Mouse (Mus musculus) spleen, postnatal 10 days (tissue): Measurements from ENCODE around the gene Mrps18a.
A peak's percentile ranks its signal among the peaks of the same experiment; 100 is the strongest.

Experiments
- DNase-seq, 2 experiments: peaks; one replicate each; pipeline ENCODE4 v3.0.0; 2021 to 2022; ENCODE audit warnings: low spot score in 2 of 2

Mrps18a gene

DNA sequence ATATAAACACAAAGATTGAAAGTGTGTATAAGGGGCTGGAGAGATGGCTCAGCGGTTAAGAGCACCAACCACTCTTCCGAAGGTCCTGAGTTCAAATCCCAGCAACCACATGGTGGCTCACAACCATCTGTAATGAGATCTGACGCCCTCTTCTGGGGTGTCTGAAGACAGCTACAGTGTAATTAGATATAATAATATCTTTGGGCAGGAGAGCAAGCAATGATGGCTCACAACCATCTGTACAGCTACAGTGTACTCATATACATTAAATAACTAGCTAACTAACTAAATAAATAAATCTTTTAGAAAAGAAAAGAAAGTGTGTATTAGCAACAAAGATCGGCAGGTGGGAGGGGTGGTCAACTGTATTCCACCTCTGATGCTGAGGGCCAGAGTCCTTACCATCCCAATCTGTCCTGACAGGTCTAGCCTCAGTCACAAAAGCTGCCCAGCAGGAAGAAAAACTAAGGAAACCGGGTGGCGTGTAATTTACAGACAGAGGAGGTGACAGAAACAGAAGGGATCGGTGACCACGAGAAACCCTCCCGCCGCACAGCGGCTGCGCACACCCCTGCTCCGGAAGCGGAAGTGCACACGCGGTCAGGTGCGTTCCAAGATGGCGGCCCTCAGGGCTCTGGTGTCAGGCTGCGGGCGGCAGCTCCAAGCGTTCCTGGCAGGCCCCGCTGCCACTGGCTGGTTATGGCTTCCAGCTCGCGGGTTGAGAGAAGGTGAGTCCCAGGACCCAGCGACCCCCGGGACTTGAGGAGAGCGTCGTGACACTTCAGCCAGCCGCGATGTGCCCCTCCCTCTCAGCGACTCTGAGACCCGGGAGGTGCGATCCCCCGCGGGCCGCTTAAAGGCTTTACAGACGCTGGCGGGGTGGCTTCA lies at the start of gene Mrps18a:
Mrps18a (plus strand) TSS at position 585 of the 888 bp plus-strand sequence.
- DNase-seq: peak; percentile 69 to 87

DNA sequence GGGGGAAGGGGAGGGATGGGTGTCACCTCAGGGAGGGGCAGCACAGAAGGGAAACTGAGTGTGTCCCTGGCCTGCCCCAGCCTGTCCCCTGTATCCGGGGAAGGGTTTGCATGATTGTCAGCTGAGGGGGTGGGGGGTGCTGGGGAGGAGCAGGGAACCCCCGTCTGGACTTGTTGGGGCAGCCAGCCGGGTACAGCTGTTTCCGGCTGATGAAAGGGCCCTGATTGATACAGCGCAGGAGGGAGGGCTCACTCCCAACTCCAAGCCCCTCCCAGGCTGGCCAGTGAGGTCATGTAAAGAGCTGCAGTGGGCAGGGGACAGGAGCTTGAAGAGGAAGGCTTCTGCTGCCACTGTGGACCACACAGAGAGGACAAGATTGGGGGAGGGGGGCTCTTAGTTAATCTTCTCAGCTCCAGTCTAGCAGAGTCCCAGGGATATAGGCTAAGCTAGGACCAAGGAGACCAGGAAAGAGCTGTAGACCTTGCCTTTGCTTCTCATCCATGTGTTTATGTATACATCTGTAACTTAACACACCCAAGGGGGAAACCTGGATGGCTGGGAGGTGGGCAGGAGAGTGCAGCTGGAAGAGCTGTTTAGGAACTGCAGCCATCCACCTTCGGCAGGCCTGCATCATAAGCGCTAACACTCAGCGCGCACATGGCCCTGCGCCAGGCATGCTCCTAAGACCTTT lies 47.4 kb upstream of the Mrps18a start:
- peak in 1 of 2 experiments; percentile 22 for DNase-seq

DNA sequence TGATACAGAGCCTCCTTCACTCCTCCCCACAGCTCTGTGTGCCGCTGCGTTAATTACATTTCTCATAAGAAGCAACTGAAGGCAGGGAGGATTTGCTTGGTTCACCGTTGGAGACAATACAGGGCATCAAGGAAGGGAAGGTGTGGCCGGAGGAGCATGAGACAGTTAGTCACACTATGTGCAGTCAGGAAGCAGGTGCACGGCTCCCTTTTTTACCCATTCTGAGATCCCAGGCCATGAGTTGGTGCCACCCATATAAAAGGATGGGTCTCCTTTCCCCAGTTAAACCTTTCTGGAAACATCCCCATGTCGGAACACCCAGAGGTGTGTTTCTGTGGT lies 46.8 kb upstream of the Mrps18a start:
- no peak for DNase-seq

DNA sequence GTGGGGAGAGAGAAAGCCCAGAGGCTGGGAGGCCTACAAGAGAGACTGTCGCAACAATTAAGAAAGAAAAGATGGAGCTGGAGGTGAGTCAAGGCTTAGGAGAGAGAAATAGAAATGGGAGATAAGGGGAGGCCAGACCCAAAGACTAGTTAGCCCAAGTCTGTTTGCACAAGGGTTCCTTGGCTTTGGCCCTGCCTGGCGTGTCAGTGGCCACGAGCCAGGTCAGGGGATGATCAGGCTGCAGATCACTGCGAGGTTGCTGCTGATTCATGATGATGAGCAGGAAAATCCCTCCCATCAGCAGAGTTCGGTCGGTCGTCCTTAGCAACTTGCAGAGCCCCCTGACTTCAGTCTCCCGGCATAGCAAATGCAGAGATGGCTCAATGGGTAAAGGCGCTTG lies 40.7 kb upstream of the Mrps18a start:
- no peak for DNase-seq

DNA sequence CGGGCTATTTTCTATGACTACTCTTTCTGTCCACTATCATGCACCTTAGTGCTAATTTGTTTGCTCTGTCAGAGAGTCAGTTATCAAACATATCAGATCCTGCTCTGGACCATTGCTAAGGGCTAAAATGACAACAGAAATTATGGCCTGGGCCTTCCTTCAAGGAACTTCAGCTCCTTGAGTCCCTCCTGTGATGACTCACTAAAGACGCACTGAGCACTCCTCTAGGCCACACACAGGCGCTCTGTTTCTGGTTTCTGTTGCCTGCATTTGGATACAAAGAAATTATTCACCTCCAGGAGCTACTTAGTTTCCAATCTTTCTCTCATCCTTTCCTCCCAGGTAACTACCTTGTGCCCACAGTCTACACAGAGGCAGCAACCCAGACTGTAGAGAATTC lies 39.3 kb upstream of the Mrps18a start:
- DNase-seq: no peak

DNA sequence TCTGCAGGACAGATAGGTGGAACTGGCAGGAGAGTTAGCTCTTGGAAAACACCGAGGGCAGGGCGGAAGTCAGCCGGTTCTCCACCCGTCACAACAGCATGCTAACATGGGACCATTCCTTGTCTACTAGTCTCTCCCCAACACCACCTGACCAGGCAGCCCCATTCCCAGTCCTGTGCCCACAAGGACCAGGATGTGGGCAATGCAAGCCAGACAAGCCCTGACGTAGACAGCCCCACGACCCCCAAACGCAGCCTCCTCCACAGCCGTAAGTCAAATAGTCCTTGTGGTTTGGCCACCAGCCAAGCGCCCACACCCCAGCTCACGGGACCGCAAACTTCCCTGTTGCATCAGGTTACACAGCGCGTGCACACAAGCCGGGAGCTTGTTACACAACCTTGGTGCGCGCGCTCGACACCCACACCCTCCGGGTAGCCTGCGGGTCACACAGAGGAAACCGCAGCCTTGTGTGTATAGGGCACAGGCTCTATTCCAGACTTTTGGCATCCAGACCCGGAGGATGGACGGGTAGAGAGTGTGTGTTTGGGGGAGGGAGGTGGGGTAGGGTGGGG lies 37.0 kb upstream of the Mrps18a start:
- DNase-seq: peak; percentile 61 to 84

DNA sequence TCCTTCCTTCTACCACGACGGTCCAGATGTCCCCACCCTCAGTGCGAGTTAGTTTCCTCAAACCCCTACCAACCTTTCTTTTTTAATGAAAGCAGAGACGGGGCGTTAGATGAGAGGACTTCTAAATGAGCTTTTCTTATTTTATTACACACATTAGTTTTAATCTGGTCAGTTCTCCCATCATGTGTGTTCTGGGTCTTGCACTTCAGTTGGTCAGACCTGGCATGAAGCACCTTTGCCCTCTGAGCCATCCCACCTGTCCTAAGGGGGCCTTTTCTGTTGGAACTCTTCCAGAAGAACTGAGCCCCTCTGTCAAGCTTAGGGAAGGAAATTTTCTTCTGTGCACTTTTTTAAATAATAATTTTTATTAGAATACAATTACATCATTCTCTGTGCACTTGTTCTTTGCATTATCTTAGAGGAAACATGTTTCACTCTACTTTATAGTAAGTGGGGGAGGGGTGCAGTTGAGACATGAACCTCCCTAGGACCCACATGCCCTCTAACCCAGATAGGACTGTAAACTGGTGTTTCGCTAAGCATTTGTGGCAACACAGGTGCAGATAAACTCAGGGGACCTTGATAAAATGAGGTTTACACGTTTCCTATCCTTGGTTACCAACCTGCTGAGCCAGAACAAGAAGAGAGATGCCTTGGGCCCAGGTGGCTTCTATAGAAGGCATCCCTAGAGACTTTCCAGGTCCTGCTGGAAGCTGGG lies 36.2 kb upstream of the Mrps18a start:
- no peak for DNase-seq

DNA sequence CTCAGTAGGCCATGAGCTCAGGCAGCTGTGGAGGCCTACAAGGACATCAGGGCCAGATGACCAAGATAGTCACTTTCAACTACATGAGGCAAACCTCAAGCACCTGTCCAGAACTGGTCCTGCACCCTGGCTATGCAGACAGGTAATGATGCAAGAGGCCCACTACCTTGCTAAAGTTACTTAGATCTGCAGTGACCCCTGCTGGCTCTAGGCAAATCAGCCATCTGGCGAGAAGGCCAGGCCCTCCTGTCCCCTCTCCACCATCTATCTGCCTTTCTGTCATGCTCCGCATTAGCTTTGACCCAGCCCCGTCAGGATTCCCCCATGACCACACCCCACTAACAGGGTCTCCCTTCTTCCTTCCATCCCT lies 35.7 kb upstream of the Mrps18a start:
- peak; percentile 38 to 73 for DNase-seq

DNA sequence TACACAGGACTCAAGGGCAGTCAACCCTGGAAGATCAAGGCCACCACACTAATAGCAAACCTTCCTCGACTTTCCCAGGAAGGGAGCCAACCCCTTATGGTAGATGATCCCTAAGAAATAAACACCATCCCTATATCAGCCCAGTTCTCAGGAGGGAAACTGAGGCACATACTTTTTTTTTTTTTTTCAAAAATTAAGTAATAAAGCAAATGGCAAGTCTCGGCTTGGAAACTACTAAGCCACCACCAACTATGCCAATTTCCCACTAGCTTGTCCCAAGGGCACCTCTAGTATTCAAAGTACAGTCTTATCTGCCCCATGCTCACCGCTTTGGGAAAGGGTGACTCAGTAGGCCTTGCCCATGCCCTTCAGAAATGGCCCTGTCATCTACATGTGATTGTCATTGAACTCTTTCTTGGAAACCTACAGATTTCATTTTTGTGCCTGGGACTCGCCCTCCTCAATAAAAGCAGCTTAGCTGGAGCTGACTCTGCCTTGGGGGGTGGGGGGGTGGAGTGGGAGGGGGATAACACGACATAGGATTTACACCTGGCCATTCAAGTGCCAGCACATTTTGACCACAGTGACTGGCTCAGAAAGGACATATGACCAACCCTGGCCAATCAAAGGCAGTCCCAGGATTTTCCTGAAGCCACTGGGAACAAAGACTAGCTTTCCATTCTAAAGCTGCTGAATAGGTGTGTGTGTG lies 35.1 kb upstream of the Mrps18a start:
- DNase-seq: no peak

DNA sequence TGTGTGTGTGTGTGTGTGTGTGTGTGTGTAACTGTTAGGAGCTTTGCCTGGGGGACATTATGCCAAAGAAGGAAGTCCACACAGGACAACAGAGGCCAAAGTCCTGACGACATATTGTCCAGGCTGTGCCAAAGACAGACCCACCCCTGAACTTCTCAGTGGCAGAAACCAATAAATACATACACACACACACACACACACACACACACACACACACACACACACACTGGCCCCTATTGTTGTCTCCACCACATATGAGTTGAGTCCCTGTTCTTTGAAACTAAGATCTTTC lies 34.6 kb upstream of the Mrps18a start:
- DNase-seq: no peak

DNA sequence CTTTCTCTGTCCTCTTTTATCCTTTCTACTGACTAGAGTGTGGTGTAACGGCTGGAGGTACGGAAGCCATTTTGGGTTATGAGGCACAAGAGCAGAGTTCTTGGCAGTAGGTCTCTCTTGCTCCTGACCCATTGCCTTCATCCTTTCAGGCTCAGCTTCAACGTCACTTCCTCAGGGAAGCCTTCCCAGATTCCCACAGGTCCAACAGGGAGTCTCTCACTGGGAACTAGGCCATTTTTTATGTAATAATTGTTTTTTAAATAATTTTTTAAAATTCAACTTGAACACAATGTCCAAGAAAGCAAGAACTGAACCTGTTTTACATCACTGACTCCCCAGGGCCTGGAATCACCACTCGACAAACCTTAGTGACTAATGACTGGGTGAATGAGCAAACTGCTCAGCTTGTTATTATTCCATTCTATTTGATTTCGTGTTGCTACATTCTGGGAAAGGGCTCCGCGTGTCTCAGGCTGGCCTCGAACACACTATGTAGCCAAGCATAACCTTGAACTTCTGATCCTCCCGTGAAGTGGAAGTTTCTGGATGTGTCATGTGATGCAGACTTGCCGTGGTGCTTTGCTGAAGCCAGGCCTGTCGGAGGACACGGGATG lies 32.8 kb upstream of the Mrps18a start:
- no peak for DNase-seq

DNA sequence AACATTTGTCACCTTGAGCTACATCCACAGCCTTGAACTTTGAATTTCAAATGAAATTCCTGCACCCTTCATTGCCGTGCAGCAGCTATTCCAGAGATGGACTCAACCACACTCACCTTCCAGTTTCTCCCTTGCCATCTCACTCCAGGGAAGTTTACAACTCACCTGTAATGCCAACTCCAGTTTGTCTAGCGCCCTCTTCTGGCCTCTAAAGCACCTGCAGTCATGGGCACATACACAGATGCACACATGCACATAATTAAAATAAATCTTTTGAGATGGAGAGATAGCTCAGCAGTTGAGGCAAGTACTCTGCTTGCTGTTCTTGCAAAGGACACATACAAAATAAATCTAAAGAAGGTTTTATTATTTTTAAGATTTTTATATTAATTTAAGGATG lies 31.7 kb upstream of the Mrps18a start:
- DNase-seq: no peak

DNA sequence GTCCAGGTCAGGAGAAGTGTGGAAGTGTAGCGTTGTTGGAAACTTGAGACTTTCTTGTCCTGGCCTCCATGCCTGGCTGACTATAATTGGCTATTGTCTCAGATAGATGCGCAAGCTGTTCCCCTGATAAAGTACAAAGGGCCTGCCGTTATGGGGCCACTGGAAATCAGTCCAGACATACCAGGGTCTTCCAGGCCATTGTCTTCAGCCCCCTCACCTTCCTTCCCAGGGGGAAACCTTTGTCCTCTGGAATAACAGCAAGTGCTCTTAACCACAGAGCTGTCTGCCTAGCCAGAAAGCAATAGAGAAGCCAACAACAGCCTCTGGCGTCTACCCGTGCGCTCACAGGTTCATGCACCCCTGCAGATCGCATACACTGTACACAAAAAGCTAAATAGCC lies 30.4 kb upstream of the Mrps18a start:
- DNase-seq: no peak

DNA sequence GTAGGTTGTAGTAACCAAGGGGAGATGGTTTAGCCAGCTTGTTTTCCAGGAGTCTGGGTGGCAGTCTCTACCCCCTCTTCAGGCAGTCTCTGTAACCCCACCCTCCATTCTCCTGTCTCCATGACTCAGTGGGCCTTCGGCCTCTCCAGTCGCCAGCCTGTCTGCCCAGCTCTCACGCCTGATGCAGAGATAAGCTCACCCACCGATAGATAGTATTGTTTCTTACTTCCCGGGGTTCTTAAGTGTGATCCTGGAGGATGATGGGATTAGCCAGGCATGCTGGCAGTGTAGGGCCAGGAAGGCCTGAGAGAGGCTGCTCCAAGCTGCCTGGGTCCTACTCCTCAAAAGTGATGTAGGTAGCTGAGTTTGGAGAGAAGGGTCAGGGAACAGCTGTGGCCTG lies 29.7 kb upstream of the Mrps18a start:
- DNase-seq: no peak

DNA sequence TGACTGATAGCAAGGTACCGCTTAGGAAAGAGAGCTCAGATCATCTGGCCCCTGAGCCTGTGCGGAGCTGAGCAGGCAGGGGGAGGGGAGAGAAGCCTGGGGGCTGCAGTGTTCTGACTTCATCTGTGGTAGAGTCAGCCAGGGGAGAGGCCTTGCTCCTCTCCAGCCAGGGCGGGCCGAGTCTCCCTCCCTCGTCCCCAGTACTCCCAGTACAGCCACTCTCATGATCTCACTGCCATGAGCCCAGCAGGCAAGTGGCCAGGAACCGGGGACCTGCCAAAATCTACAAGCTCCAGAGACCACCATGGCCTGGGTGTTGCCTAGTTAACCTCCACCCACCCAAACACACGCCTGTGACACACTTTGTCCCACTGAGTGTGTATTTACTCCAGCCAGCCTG lies 29.1 kb upstream of the Mrps18a start:
- DNase-seq: no peak

DNA sequence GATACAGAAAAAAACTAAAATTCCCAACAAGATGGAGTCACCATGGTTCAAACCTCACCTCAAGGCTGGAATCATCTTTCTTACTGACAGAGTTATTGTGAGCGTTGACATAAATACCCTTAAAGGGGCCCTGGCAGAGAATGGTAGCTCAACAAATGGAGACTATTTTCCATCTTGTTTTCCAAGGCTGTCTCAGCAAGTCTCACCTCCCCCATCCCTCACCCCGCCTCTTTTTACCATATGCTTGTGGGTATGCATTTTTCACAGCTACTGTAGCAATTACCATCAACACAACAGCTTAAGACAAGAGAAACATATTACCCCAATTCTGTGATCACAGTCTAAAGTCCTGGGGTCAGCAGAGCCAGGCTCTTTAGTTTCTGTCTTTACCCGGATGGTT lies 27.4 kb upstream of the Mrps18a start:
- DNase-seq: no peak

DNA sequence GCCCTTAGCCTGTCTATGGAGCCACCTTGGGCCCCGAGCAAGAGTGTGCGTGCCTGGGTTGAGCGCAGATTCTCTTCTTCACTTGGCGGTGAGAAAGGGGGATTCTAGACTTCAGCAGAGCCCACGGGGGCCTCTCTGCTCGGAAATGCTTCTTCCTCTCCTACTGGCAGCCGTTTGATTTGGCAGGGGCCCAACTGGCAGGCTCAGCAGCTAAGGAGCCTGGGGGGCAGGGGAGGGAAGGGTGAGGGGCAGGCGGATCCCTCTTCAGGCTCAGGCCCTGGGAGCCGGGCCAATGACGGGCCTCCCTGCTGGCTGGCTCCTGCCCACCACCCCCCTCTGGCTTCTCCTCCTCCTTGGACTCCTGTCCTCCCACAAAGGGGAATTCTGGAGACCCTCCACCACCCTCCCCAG lies 26.7 kb upstream of the Mrps18a start:
- DNase-seq: peak in 1 of 2 experiments; percentile 60

DNA sequence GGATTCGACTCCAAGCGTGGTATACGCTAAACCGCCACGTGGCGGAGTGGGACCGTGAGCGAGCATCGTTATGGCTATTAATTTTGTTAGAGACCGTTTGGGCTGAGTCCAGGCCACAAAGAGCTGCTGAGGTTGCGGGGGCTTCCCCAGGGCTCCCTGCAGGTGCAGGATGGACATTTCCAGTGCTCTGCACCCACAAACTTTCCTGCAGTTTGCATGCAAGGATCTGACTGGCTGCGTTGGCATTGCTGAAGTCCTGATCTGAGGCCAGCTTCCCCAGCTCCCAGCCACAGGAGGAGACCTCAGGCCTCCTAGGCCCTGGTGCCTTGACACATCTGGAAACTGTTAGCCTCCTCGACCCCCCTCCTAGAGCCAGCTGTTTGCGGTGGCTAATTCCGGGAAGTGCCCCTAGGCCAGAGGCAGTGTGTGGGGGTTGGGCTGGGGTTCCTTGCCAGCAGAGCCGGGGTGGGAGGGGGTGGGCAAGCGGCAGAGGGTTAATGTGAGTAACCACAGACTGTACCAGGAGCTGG lies 24.4 kb upstream of the Mrps18a start:
- DNase-seq: peak in 1 of 2 experiments; percentile 36

DNA sequence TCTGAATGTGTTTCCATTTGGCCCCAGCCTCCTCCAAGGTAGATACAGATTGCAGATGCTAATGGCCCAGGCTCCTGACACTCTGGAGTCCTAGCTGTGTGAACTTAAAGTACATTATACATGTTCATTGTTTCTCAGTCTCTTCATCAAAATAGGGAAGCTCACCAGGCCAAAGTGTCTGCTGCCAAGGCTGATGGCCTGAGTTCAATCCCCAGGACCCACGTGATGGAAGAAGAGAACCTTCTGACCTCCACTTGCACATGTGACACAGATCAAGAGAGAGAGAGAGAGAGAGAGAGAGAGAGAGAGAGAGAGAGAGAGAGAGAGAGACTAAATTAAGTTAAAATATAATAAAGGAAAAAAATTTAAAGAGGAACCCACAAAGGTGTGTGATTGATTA lies 19.4 kb upstream of the Mrps18a start:
- no peak for DNase-seq

DNA sequence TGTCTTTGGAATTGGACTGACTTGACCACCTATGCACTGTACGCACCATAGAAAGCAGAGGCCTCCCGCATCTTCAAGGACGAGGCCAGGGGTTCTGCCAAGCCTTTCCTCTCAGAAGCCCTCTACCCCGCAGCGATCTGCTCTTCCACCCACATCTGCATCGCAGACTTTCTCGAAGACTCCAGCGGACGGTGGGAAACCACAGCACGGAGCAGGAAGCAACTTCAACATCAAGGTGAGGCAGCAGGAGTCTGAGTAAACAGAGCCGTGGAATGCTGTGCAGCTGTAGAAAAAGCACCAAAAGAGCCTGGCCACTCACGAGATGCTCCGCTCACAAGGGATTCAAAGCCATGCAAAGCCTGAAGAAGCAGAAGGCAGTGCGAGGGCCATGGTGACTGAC lies 18.9 kb upstream of the Mrps18a start:
- no peak for DNase-seq

DNA sequence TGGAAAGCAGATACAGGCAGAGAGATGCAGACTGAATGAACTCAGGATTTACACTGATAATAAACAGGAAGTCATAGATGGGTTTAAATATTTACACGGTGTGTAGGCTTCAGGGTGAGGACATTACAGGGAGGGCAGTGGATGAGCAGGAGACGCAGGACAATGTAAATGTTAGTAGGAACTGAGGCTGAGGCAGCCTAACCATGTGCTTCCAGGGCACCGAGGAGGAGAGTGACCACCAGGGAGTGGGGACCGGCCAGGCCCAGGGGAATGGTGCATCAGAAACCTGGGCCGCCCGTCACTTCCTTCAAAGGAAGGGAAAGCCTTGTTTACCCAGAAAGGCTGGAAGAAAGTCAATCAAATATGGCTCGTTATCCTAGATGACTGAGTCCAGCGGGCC lies 12.3 kb upstream of the Mrps18a start:
- DNase-seq: no peak
